Mouse (Mus musculus) layer of hippocampus, adult 8-10 months (tissue): ENCODE data around the gene Actl6b. TPM values are rescaled to one million over a fixed set of nuclear protein-coding genes. Genes with fewer than 3 reads are reported as not detected.

Source experiments
- DNase-seq, 2 experiments: peaks; one replicate each; pipeline ENCODE4 v3.0.0; 2022; ENCODE audit warnings: low spot score in 2 of 2
- total RNA-seq, 4 experiments: library from RNA; stranded (reverse); gene quantifications; 2 replicates each; pipeline ENCODE4 v1.2.4; 2022

The Actl6b gene
- total RNA-seq: 100 to 1,000 TPM; 116 to 137 (median 125) TPM

DNA sequence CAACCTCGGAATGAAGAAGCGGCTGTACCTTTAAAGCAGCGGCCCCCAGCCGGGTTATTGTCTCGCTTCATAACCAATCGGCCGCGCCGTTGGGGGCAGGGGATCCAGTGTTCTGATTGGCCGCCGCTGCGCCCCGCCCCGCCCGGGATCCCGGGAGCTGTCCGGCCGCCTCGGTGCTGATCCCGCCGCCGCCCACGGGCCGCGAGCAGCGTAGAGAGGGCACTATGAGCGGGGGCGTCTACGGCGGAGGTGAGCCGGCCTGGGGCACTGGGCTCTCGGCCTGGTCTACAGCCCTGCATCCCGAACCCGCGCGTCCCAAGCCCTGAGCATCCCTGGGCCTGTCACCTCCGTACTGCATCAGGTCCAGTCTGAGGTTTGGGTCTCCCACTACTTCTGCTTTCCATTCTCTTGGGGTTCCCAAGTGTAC, at the start of gene Actl6b:
TSS of gene Actl6b (plus strand) at position 107 of the 427 bp plus-strand sequence.
- DNase-seq: peak; percentile 83

DNA sequence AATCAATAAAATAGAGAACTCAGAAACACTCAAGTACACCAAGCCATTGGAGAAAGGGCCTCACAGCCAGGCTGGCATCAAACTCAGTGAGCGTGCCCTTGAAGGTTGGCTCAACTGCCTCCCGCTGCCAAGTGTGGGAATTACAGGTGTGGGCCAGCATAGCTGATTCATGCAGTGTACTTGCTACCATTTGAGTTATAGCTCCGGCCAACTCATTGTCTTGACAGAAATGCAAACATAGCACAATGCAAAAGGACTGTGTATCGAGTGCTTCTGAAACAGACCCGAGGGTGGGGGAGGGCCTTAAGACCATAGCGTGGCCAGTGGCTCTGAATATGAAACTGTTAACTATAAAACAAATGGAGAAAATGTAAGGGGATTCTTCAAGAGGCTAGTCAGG, 49.3 kb upstream of the Actl6b start:
- no peak for DNase-seq

DNA sequence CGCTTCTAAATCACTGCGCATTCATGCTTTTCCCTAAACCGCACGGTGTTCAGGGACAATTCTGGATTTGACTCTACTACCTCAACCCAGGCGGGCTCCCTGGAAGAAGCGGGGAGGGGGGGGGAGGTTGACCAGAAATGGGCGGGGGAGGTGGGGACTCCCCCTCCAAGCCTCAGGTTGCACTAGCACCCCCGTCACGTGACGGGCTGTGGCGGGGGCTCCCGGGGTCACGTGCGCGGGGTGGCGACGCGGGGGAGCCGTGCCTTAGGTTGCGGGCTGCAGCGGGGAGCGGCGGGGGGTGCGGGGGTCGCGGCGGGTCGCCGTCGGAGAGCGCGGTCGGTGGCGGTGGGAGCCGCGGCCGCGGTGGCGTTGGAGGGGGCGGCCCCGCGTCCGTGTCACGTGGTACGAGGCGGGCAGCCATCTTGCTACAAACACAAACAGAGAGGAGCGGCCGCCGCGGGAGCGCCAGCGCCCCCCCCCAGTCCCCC, 43.3 kb upstream of the Actl6b start:
- peak; percentile 58 to 79 for DNase-seq

DNA sequence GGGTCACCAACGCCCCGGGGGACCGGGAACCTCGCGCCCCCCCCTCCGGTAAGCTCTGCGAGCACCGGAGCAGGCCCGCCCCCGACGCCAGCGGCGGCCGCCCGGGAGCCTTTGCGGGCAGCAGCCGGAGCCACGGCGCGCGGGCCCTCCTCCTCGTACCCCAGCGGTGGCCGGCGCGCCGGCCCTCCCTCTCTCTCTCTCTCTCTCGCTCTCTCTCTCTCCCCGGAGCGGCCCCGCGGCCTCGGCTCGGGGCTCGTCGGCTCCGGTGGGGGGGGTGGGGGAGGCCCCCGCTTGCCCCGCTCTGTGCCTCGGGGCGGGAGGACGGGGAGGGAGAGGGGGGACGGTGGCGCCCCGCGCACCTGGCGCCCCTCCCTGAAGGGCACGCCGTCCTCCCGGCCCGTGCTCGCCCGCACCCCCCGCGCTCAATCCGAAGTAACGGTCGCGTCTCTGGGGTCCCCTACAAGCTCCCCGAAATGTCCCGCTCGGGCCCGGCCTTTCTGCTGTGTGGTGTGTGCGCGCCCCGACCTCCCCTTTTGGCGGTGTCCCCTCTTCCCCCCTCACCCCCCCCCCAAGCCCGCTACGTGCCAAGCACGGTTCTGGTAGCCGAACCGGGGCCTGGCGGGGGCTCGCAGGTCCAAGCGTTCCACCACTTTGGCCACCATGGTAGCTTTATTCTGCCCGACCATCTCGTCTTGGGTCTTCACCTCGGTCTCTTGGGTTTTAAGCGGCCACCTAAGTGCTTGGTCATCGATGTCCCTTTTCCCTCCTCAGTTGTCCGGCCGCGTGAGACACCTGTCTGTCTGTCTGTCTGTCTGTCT, 42.5 kb upstream of the Actl6b start:
- DNase-seq: no peak

DNA sequence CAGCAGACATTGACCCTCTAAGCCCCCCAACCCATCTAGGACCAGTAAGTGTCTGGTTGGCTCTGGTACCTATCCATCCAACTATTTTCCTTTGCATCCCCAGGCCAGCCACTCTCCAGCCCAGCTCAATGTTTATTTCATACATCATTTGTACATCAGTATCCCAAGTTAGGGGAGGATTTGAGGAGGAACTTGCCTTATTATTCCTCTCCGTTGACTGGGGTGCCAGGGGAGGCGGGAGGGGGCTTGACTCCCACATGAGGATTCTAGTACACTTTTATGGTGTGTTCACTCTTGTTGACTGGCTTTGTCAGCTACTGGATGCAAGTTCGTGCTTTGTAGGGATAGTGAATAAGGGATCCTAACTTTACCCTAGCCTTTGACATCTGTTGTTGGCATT, 41.6 kb upstream of the Actl6b start:
- no peak for DNase-seq

DNA sequence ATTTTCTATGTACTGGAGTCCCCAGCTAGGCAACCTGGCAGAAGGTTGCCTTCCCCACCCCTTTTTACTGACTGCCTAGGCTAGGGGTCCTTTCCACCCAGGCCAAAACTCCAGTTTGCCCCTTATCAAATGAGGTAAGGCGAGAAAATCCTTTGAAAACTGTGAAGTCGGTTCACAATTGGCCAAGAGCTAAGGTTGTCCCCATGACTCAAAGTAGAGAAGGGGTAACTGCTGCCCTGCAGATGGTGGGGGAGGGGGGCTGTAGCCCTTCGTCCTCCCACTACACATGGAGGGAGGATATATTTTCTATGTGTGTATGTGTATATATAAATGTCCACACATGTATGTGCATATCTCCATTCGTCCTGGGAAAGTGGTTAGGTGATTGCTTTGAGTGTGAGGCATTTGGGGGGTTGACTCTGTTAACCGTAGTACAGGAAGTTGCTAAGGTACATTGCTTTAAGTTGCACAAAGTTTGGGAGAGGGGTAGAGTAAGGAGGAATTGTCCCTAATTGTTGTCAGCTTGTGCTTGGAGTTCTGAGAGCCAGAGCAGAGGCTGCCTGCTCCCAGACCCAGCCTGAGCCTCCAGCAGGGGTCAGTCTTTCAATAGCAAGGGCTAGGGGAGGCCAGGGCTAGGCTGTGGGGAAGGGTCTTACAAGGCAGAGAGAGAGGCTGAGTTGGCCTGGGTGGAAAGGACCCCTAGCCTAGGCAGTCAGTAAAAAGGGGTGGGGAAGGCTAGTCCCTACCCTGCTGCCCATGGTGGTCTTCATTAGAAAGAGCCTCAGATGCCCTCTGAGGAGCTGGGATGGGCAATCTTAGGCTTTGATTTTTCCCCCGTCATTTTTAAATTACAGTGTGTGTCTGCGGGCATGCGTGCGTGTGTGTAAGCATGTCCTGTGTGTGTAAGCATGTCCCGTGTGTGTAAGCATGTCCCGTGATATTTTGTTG, 40.2 kb upstream of the Actl6b start:
- DNase-seq: no peak

DNA sequence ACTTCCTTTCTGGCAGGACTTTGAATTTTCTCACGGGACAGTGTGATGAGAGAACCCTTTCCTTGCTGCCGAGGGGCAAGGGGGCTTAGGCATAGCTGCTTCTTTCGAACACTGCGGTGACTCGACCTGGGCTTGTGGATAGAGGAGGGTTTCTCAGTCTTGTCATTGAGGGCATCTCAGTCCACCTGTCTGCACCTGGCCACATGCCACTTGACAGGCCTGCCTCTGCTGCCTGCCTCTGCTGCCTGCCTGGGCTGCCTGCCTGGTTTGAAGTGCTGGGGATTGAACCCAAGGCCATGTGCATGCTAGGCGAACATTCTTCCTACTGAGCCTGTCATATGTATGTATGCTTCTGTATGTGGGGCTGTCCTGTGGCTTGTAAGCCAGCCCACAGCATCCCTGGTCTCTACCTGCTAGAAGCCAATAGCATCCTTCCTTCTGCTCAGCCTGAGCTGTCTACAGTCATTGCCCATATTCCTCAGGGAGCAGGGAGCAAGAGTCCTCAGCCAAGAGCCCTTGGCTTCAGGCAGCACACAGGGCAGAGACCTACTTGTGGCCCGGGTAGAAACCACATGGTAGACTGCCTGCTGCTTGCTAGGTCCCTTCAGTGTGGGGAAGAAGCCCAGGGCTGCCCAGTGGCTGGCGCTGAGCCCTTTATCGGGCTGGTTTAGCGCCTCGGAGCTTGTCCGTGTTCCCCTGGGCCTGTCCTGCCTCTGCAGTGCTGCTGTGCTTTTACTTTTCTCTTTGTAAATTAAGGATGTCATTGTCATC, 39.2 kb upstream of the Actl6b start:
- no peak for DNase-seq

DNA sequence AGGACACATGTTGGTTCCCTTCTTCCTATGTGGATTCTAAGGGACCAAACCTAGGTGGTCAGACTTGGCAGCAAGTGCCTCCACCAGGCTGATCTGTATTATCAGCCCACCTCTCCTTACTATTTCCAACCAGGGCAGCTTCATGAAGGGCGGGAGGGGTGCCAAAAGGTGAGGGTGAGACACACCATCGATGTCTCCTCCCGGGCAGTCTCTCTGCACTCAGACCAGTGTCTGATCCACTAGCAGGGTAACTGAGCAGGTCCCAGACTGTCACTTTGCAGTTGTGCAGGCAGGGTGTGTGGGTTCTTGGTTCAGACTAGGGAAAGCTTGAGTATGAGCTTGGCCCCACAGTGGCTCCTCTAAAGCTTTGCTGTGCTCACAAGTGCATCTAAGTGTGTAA, 38.5 kb upstream of the Actl6b start:
- DNase-seq: no peak

DNA sequence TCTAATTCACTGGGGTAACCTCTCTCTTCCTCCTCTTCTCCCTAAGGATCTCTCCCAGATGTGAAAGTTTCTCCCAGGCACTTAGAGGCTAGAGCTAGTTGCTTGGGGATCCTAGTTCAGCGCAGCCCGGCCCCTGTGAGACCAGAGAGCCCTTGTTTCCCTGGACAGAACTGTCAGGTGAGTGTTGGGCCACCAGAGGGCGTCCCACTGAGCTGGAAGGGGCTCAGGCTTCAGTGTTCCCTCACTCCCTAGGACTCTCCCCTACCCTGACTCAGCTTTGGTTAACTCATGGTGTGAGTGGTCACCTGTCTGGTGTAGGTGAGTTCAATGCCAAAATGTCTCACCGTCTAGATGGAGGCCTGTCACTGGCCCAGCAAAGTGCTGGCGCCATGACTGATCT, 34.9 kb upstream of the Actl6b start, which contains the start of gene Gigyf1:
TSS of gene Gigyf1 (plus strand) at position 113 of the 400 bp plus-strand sequence.
- DNase-seq: no peak

DNA sequence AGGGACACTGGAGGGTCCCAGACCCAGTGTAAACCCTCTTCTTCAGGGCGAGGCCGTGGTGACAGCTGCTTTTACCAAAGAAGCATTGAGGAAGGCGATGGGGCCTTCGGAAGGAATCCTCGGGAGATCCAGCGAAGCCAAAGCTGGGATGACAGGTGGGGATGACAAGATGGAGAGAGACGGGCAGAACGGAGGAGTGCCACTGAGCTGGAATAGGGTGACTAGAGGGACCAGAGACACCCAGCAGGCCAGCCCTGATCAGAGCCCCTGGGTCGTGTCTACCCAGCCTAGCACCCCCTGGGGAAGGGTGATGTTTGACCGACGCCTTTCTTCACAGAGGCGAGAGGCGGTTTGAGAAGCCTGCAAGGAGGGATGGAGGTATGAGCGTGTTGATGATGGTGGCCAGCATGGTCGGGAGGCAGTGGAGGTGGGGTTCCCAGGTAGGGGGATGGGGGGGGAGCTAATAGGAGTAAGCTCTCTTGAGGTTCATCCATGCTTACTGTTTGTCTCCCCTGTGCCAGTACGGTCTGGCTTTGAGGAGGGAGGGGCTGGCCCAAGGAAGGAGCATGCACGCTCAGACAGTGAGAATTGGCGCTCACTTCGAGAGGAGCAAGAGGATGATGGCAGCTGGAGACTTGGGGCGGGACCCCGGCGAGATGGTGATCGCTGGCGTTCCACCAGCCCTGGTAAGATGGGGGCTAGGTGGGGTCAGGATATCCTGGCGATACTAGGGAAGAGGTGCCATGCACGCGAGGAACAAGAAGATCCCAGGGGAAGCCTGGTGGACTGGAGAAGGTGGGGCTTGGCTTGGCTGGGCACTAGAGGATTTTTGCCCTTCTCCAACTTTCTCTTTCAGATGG, 33.4 kb upstream of the Actl6b start:
- no peak for DNase-seq

DNA sequence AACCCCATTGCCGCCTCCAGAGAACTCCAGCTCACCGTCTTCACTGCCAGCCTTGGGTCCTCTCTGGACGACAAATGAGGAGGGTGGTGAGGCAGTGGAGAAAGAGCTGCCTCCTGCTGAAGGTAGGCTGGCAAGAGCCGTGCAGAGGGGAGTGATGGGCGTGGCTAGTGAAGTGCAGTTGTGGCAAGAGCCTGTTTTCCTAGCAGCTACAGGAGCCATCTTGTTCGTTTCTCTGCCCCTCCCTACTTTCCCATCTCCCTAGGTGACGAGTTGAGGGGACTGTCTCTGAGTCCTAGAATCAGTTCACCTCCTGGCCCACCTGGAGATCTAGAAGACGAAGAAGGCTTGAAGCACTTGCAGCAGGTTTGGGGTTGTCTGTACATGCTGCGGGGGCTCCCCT, 31.5 kb upstream of the Actl6b start:
- DNase-seq: no peak

DNA sequence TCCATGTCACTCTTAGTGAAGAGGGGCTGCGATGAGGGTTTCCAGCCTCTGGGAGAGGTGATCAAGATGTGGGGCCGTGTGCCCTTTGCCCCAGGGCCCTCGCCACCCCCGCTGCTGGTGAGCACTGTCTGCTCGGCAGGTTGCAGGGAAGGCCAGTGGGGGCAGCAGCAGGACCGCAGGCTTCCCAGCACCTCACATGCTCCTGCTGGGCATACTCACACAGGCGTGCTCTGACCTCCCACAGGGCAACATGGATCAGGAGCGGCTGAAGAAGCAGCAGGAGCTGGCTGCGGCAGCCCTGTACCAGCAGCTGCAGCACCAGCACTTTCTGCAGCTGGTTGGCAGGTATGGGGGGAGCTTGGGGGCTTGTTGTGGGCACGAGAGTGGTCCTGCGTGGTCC, 30.6 kb upstream of the Actl6b start:
- no peak for DNase-seq

DNA sequence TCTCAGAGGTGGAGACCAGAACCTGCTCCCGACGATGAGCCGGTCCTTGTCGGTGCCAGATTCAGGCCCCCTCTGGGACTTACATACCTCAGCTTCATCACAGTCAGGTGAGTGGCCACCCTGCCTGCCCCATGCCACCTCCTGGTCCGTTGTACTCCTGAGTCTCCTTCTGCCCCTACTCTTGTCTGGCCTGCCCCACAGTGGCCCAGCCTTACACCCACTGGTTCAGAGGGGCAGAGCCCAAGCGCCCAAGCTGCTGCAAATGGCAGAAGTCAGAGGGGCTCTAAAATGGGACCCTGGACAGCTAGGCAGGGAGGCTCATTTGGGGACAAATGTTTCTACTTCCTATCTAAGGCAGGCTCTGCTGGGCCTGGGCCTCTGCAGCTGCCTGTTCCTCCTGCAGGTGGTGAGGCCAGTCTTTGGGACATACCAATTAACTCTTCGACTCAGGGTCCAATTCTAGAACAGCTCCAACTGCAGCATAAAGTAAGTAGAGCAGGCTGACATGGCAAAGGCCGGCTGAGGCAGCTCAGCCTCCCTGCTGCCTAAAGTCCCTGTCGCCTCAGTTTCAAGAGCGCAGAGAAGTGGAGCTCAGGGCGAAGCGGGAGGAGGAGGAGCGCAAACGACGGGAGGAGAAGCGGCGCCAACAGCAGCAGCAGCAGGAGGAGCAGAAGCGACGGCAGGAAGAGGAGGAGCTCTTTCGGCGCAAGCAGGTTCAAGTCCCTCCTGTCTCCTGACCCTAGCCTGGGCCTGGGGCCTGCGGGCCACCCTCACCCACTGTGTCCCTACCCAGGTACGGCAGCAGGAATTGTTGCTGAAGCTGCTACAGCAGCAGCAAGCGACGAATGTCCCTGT, 29.7 kb upstream of the Actl6b start:
- no peak for DNase-seq

DNA sequence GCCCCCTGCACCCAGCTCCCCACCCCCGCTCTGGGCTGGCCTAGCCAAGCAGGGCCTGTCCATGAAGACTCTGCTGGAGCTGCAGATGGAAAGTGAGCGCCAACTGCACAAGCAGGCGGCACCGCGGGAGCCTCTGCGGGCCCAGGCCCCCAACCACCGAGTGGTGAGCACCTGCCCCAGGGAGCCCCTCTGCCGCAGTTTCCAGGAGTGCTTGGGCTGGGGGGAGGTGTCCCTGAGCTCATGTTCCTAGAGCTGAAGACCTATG, 29.1 kb upstream of the Actl6b start:
- DNase-seq: no peak

DNA sequence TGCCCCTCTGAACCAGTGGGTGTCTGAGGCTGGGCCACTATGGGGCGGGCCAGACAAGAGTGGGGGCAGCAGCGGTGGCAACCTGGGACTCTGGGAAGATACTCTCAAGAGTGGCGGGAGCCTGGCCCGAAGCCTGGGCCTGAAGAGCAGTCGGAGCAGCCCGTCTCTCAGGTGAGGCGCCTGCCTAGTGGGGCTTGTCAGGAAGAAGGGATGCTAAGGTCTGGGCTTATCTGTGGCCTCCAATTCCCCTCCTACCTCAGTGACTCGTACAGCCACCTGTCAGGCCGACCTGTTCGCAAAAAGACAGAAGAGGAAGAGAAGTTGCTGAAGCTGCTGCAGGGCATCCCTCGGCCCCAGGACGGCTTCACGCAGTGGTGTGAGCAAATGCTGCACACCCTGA, 28.6 kb upstream of the Actl6b start:
- no peak for DNase-seq

DNA sequence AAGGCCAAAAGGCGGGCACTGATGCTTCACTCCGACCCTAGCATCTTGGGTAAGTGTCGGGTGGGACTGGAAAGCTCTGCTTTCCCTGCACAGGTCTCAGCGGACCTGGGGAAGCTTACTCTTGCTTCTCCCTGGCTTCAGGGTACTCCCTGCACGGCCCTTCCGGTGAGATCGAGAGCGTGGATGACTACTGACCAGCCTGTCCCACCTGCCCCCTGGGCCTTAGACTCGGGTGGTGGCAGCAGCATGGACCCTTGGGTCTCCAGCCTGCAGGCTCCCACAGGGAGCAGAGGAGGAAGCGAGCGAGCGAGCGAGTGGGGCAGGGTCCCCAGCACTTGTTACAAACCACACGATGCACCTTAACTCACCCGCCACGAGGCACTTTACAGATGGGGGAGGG, 27.8 kb upstream of the Actl6b start:
- DNase-seq: no peak

DNA sequence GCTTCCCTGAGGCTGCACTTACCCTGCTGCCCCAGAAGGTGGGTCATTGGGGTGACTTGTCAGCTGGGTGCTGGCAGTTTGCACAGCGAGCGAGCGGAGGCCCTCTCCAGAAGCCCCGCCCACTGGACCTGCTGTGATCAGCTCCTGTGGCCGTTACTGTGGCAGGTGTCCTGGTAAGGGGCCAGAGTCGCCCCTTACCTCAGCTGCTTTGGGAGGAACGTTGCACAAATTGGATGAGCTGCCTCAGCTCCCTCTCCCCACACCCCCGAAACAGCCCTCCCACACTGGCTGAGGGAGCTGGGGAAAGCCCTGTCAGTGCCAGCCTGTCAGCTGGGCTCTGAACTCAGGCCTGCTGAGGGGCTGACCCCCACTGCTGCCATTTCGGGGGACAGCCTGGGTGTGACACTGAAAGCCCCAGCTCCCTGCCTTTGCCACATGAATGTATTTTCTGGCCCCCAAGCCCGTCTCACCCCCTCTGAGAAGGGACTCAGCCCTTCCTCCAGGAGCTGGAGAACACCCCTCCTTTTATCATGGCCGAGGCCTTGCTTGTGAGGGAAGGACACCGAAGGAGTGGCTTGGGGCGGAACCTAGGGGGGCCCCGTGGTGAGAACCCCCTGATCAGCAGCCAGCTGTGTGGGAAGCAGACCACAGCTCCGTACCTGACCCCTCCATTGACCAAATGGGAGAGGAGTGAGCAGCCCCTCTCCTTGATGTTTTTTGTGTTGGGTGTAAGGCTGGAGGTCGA, 27.0 kb upstream of the Actl6b start:
- DNase-seq: no peak

DNA sequence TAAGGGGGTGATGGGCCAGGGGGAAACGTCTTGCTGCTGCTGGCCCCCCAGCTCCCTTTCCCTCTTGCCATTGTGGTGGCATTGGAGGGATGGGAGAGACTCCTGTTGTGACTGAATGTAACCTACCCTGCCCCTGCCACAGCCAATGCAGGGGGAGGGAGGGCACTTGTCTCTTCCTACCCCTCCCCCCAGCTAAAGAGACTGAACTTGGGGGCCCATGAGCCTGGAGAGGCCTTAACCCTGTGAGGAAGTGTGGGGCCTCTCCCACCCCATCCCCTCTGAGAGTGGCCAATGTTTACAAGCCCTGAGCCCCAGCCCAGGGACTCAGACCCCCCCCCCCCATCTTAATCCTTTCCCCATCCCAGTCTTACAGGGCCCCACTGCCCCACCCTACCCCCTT, 25.9 kb upstream of the Actl6b start:
- no peak for DNase-seq
